Mouse (Mus musculus) hindbrain, postnatal 0 days (tissue): ENCODE results near the gene Heatr5a. TPM values are rescaled to one million over a fixed set of nuclear protein-coding genes. Genes with fewer than 3 reads are reported as not detected.
A peak's percentile ranks its signal among the peaks of the same experiment; 100 is the strongest.

Experiments
- ATAC-seq: fragments of 200-750 bp; cut with Nextera tagmentation; 2 replicates; pipeline ENCODE4 v1.8.0; 2017; ENCODE audit warnings: mild to moderate bottlenecking, moderate TSS enrichment, moderate library complexity
- DNase-seq: peaks from one replicate; pipeline ENCODE4 v3.0.0-alpha.2; 2015; ENCODE audit warnings: low spot score
- H3K27ac ChIP-seq: fragments of 300-500 bp; sonication (generic); 2 replicates; pipeline ENCODE4 v1.5.1; 2014; ENCODE audit warnings: mild to moderate bottlenecking
- H3K27me3 ChIP-seq: fragments of 300-500 bp; sonication (generic); 2 replicates; pipeline ENCODE4 v1.6.1; 2014; ENCODE audit warnings: low read length, mixed read lengths; ENCODE audit not compliant: insufficient read depth
- H3K36me3 ChIP-seq: fragments of 300-500 bp; sonication (generic); 2 replicates; pipeline ENCODE4 v1.6.1; 2014; ENCODE audit warnings: low read length, mixed read lengths; ENCODE audit not compliant: insufficient read depth
- H3K4me1 ChIP-seq: fragments of 300-500 bp; sonication (generic); 2 replicates; pipeline ENCODE4 v1.6.1; 2014; ENCODE audit warnings: antibody characterized with exemption, low read length, mixed read lengths; ENCODE audit not compliant: insufficient read depth
- H3K4me2 ChIP-seq: fragments of 300-500 bp; sonication (generic); 2 replicates; pipeline ENCODE4 v1.6.1; 2014; ENCODE audit warnings: low read depth, mild to moderate bottlenecking, low read length, moderate library complexity, mixed read lengths
- H3K4me3 ChIP-seq: fragments of 300-500 bp; sonication (generic); 2 replicates; pipeline ENCODE4 v1.5.1; 2014; ENCODE audit warnings: low read length
- H3K9ac ChIP-seq: fragments of 300-500 bp; sonication (generic); replicated peaks from 2 replicates; pipeline ENCODE4 v1.6.1; 2014; ENCODE audit warnings: mild to moderate bottlenecking, low read length, moderate library complexity, mixed read lengths
- H3K9me3 ChIP-seq: fragments of 300-500 bp; sonication (generic); 2 replicates; pipeline ENCODE4 v1.6.1; 2016; ENCODE audit warnings: low read length, mixed read lengths
- CTCF ChIP-seq: IDR thresholded peaks from 2 replicates; pipeline ENCODE4 v1.5.1; 2016; ENCODE audit warnings: antibody characterized with exemption, control low read depth, low read depth
- WGBS: fragments of 180-500 bp; shearing (Covaris S2); extraction: QIAGEN DNeasy Blood & Tissue Kit; methylation state at CpG from one replicate; pipeline ENCODE4 v1.1.7; 2014; 5-methylcytosine and 5-hydroxymethylcytosine counted together
- polyA plus RNA-seq: library from polyadenylated mRNA; unstranded; fragments of >200 nt; fragmentation: Nextera tagmentation; extraction: Ambion mirVana; gene quantifications from 2 replicates; pipeline ENCODE4 v1.2.1, GENCODE M21; 2015
- total RNA-seq: library from RNA; depleted of rRNA; stranded (reverse); fragments of >200 nt; gene quantifications from 2 replicates; pipeline ENCODE4 v1.2.3, GENCODE M21; 2014

Gene Heatr5a
- total and polyA plus RNA-seq, 2 experiments from 2014 or later, result 3.2 to 30.8 TPM

GRCm38 (mm10) chr12:52009928-52010629 is 39.0 kb upstream of the Heatr5a start:
- WGBS, result 34% methylated on average over 15 of the region's 15 CpGs
- H3K4me1 ChIP-seq, result no peaks in the 10 kb centered on the region
- no peaks in the 10 kb centered on the region for H3K36me3 ChIP-seq
- H3K4me3 ChIP-seq, result peak overlapping the region; percentile 32
- TF ChIP-seq CTCF, result no peak
- H3K4me2 ChIP-seq, result peak overlapping the region; percentile 57
- H3K9me3 ChIP-seq, result no peaks in the 10 kb centered on the region
- ATAC-seq (no peak), DNase-seq (peak; percentile 30)
- peak overlapping the region; percentile 40; the same call in 1 of the 2 replicates for H3K9ac ChIP-seq
- H3K27ac ChIP-seq, result no peak overlapping the region
- H3K27me3 ChIP-seq, result no peaks in the 10 kb centered on the region

- peak overlapping the region; percentile 60 for H3K9ac ChIP-seq
Observed at GRCm38 (mm10) chr12:52006633-52006994, 35.5 kb upstream of the Heatr5a start.

GRCm38 (mm10) chr12:52005877-52006632 is 34.9 kb upstream of the Heatr5a start, which contains the start of gene Dtd2:
Gene Dtd2, minus strand, starts transcription at chr12:52006501.
- Histone ChIP-seq H3K4me1 (no peaks in the 10 kb centered on the region), H3K9me3 (no peaks in the 10 kb centered on the region), H3K27ac (peak within 1 kb of the TSS; percentile 82), H3K36me3 (no peaks in the 10 kb centered on the region), H3K4me2 (peak within 1 kb of the TSS; percentile 74), H3K9ac (peak within 1 kb of the TSS; percentile 60), H3K4me3 (peak within 1 kb of the TSS; percentile 72), H3K27me3 (no peaks in the 10 kb centered on the region)
- no peak for TF ChIP-seq CTCF
- WGBS, result 2% methylated on average over 46 of the region's 46 CpGs
- peak; percentile 96 for DNase-seq
- ATAC-seq, result peak; percentile 98

More at GRCm38 (mm10) chr12:52006633-52006994, 35.5 kb upstream of the Heatr5a start:
- WGBS, result 37% methylated on average over 5 of the region's 5 CpGs
- Histone ChIP-seq H3K9me3 (no peaks in the 10 kb centered on the region), H3K4me3 (peak overlapping the region; percentile 72), H3K4me1 (no peaks in the 10 kb centered on the region), H3K27me3 (no peaks in the 10 kb centered on the region), H3K36me3 (no peaks in the 10 kb centered on the region), H3K4me2 (peak overlapping the region; percentile 74), H3K27ac (peak overlapping the region; percentile 82; the same call in 1 of the 2 replicates)
- TF ChIP-seq CTCF, result no peak
- ATAC-seq (peak; percentile 73), DNase-seq (no peak)

GRCm38 (mm10) chr12:52002746-52003145 is 31.6 kb upstream of the Heatr5a start:
- Histone ChIP-seq H3K9ac (no peak overlapping the region), H3K4me3 (no peak overlapping the region), H3K27ac (no peak overlapping the region), H3K27me3 (no peaks in the 10 kb centered on the region), H3K36me3 (peaks cover 15% of the 10 kb centered on the region), H3K9me3 (no peaks in the 10 kb centered on the region), H3K4me2 (no peak overlapping the region), H3K4me1 (no peaks in the 10 kb centered on the region)
- WGBS, result 94% methylated on average over 3 of the region's 3 CpGs
- ATAC-seq (no peak), DNase-seq (no peak)
- no peak for TF ChIP-seq CTCF

GRCm38 (mm10) chr12:52001544-52001943 is 30.4 kb upstream of the Heatr5a start:
- H3K9me3 ChIP-seq, result no peaks in the 10 kb centered on the region
- DNase-seq, result peak; percentile 91
- H3K9ac ChIP-seq, result no peak overlapping the region
- peak; percentile 81 for TF ChIP-seq CTCF
- WGBS, result 21% methylated on average over 4 of the region's 4 CpGs
- ATAC-seq, result peak; percentile 70
- no peak overlapping the region for H3K4me3 ChIP-seq
- no peaks in the 10 kb centered on the region for H3K27me3 ChIP-seq
- H3K4me2 ChIP-seq, result no peak overlapping the region
- no peaks in the 10 kb centered on the region for H3K4me1 ChIP-seq
- peaks cover 17% of the 10 kb centered on the region for H3K36me3 ChIP-seq
- H3K27ac ChIP-seq, result no peak overlapping the region

GRCm38 (mm10) chr12:51998366-51998932 is 27.3 kb upstream of the Heatr5a start:
- 90% methylated on average over 9 of the region's 9 CpGs for WGBS

More at GRCm38 (mm10) chr12:51998366-51998932, 27.3 kb upstream of the Heatr5a start:
- no peaks in the 10 kb centered on the region for H3K27me3 ChIP-seq
- no peak overlapping the region for H3K27ac ChIP-seq
- H3K9me3 ChIP-seq, result no peaks in the 10 kb centered on the region
- ATAC-seq (no peak), DNase-seq (no peak)
- TF ChIP-seq CTCF, result no peak
- H3K4me1 ChIP-seq, result no peaks in the 10 kb centered on the region
- H3K36me3 ChIP-seq, result peaks cover 17% of the 10 kb centered on the region
- H3K4me3 ChIP-seq, result no peak overlapping the region
- no peak overlapping the region for H3K9ac ChIP-seq
- H3K4me2 ChIP-seq, result no peak overlapping the region
